Mouse (Mus musculus) liver, embryonic 13.5 days (tissue): ENCODE data around the gene Eps15. TPM values are rescaled to one million over a fixed set of nuclear protein-coding genes. Genes with fewer than 3 reads are reported as not detected.

Experiments
- ATAC-seq: fragments of 200-750 bp; cut with Nextera tagmentation; 2 replicates; pipeline ENCODE4 v1.8.0; 2017; ENCODE audit warnings: low read depth, mild to moderate bottlenecking, moderate number of reproducible peaks, moderate library complexity
- DNase-seq: peaks from one replicate; pipeline ENCODE4 v3.0.0; 2022
- H3K27ac ChIP-seq: fragments of 300-500 bp; sonication (generic); 2 replicates; pipeline ENCODE4 v1.5.1; 2015; ENCODE audit warnings: moderate library complexity, mild to moderate bottlenecking, inconsistent platforms
- H3K27me3 ChIP-seq: fragments of 300-500 bp; sonication (generic); 2 replicates; pipeline ENCODE4 v1.6.1; 2015; ENCODE audit warnings: mild to moderate bottlenecking, inconsistent platforms
- H3K36me3 ChIP-seq: fragments of 300-500 bp; sonication (generic); 2 replicates; pipeline ENCODE4 v1.6.1; 2015; ENCODE audit warnings: mild to moderate bottlenecking, inconsistent platforms
- H3K4me1 ChIP-seq: fragments of 300-500 bp; sonication (generic); replicated peaks from 2 replicates; pipeline ENCODE4 v1.6.1; 2015; ENCODE audit warnings: inconsistent platforms
- H3K4me2 ChIP-seq: fragments of 300-500 bp; sonication (generic); 2 replicates; pipeline ENCODE4 v1.6.1; 2015; ENCODE audit warnings: inconsistent platforms, mild to moderate bottlenecking, moderate library complexity
- H3K4me3 ChIP-seq: fragments of 300-500 bp; sonication (generic); replicated peaks from 2 replicates; pipeline ENCODE4 v1.5.1; 2015; ENCODE audit warnings: mild to moderate bottlenecking, inconsistent platforms
- H3K9ac ChIP-seq: fragments of 300-500 bp; sonication (generic); 2 replicates; pipeline ENCODE4 v1.6.1; 2015; ENCODE audit warnings: mild to moderate bottlenecking, inconsistent platforms
- H3K9me3 ChIP-seq: fragments of 300-500 bp; sonication (generic); replicated peaks from 2 replicates; pipeline ENCODE4 v1.6.1; 2016; ENCODE audit warnings: inconsistent platforms
- WGBS: fragments of 180-500 bp; shearing (Covaris S2); methylation state at CpG from one replicate; pipeline ENCODE4 v1.1.7; 2015; ENCODE audit not compliant: insufficient replicate concordance; 5-methylcytosine and 5-hydroxymethylcytosine counted together
- polyA plus RNA-seq: library from polyadenylated mRNA; unstranded; fragments of >200 nt; fragmentation: Nextera tagmentation; extraction: Ambion mirVana; gene quantifications from 2 replicates; pipeline ENCODE4 v1.2.1, GENCODE M21; 2015

Gene Eps15
- polyA plus RNA-seq, 1 experiment from 2014 or later = 36.2 TPM

DNA sequence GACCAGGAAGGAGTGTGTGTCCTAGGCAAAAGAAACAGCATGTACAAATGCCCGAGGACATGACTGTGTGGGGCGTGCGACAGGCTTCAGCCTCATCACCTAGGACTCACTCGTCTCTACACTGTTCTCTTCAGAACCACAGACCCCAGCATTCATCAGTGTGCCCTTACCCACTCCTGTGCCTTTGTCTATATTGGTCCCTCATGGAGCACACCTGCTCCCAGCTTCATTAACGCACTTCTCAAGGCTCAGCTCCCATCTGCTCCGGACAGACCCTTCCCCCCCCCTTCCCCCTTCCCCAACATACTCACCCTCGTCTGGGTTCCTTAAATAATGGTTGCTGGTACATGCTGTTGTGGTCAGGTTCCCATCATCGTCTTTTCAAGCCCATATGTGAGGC lies 125.3 kb downstream of the Eps15 start:
- H3K4me1 ChIP-seq = peaks cover 84% of the 10 kb centered on the region

DNA sequence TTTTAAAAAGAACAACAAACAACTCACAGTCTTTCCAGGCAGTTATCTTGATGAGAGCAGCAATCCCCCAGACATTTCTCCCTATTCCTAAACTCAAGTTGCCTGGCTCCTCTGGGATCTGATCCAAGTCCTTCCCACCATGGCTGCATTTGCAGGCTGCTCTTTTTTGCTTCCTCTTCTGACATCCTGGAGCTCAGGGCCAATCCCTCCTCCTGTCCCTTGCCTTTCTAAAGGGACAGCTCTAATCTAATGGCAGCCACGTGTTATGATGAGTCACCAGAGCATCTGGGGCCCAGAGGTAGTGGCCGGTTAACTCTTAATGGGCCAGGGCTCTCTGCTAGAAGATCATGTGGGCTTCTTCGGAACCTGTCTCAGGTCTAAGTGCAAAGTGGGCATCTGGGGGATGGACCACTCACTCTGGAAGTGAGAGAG lies 126.0 kb downstream of the Eps15 start:
- Histone ChIP-seq H3K36me3 (peaks cover 34% of the 10 kb centered on the region), H3K4me1 (peaks cover 89% of the 10 kb centered on the region), H3K4me2 (peak overlapping the region; percentile 89), H3K4me3 (peak overlapping the region; percentile 78), H3K27me3 (no peaks in the 10 kb centered on the region), H3K27ac (peak overlapping the region; percentile 98), H3K9ac (peak overlapping the region; percentile 92), H3K9me3 (no peaks in the 10 kb centered on the region)
- whole genome bisulfite sequencing = under 1% methylated on average over 3 of the region's 3 CpGs
- DNase-seq (peak; percentile 81), ATAC-seq (peak; percentile 77)

More for the DNA sequence above, 125.3 kb downstream of the Eps15 start:
- ATAC-seq (no peak), DNase-seq (no peak)
- H3K27me3 ChIP-seq = no peaks in the 10 kb centered on the region
- peak overlapping the region; percentile 98 for H3K27ac ChIP-seq
- H3K4me3 ChIP-seq = peak overlapping the region; percentile 78
- no peaks in the 10 kb centered on the region for H3K9me3 ChIP-seq
- WGBS = 59% methylated on average over 8 of the region's 8 CpGs
- peaks cover 37% of the 10 kb centered on the region for H3K36me3 ChIP-seq
- peak overlapping the region; percentile 92 for H3K9ac ChIP-seq
- H3K4me2 ChIP-seq = peak overlapping the region; percentile 89

DNA sequence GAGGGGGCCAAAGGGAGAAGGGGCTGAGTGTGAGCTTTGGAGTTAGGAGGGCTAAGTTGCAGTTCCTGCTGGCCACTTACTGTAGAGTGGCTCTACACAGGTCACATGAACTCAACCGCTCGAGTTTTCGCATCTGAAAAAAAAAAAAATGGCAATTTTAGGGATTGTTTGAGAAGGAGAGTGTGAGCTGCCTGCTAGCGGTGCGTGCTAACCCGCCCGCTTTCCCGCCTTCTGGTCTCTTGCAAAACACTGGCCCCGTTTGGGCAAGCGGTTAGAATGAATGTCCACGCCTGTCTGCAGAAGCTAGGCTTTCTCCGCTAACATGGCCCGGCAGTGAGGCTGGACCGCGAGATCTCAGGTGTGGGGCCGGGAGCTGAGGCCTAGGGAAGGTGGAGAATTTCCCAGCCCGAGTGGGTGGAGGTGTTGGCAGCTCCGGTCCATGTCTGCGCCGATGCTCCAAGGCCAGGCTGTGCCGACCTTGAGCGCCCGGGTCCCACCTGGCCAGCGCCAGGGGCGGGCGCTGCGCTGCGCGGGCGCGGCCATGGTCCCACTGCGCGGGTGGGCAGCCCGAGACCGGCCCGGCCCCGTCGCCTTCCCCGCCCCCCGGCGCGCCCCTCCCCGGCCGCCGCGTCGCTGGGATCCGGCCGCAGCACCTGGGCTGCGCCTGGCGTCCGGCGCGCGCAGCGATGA lies 126.6 kb downstream of the Eps15 start, which contains the start of gene Ttc39a:
TSS of gene Ttc39a (plus strand) at position 138 of the 690 bp plus-strand sequence.
- peak; percentile 52 for ATAC-seq
- Histone ChIP-seq H3K9me3 (no peaks in the 10 kb centered on the region), H3K27me3 (no peaks in the 10 kb centered on the region), H3K9ac (peak within 1 kb of the TSS; percentile 92), H3K4me1 (peaks cover 91% of the 10 kb centered on the region), H3K4me3 (peak within 1 kb of the TSS; percentile 78), H3K27ac (peak within 1 kb of the TSS; percentile 98), H3K4me2 (peak within 1 kb of the TSS; percentile 89), H3K36me3 (peaks cover 30% of the 10 kb centered on the region)
- WGBS = under 1% methylated on average over 28 of the region's 56 CpGs
- DNase-seq = peak; percentile 55

DNA sequence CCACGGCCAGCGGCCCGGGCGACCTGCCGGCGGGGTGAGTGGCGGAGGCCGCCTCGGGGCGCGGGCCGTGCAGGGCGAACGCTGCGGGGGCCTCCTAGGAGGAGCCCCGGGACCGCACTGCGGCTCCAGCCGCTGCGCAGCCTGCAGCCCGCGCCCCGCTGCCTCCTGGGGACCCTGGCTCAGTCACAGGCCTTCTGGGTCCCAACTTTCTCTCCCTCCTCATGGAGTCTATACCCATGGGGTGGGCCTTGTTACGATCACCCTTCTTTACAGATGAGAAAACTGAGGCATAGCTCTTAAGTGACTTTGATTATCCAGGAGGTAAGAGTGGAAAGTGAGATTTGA lies 127.1 kb downstream of the Eps15 start:
- H3K4me3 ChIP-seq = peak overlapping the region; percentile 78
- peak overlapping the region; percentile 89 for H3K4me2 ChIP-seq
- peaks cover 93% of the 10 kb centered on the region for H3K4me1 ChIP-seq
- no peak for ATAC-seq
- peak overlapping the region; percentile 92 for H3K9ac ChIP-seq
- WGBS = 4% methylated on average over 24 of the region's 24 CpGs
- no peaks in the 10 kb centered on the region for H3K27me3 ChIP-seq
- peaks cover 25% of the 10 kb centered on the region for H3K36me3 ChIP-seq
- peak overlapping the region; percentile 98 for H3K27ac ChIP-seq
- no peaks in the 10 kb centered on the region for H3K9me3 ChIP-seq
- DNase-seq = no peak

DNA sequence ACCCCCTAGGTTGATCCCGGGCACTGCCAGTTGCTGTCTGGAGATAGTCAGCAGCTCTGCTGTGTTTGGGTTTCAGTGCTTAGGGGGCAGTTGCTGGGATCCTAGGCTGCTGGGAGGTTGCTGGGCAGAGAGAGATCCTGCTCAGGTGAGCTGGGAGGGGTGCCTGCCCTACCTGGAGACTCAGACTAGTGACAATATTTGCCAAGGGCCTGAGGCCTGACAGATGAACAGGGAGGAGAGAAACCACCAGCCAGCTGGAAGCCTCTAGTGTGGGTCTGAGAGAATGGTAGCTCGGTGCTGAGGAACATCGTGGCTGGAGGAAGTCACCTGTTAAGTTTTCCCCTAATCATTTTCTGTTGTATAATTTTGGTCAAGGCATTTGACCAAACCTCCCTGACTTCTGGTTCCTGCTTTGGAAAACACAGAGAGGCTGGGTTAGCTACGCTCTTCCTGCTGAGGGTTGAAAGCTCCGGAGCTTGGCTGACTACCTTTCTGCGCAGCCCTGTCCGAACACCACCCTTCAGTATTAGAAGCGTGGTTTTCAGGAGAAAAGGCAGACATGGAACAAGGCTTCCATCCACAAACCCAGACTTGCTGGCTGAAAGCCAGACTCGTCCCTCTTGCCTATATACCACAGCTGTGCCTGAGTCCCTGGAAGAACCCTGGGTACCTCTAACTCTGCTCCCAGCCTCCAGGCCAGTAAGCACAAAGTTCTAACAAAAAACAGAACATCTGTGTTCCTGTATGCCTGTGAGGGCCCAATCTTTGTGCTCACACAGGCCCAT lies 127.8 kb downstream of the Eps15 start:
- no peaks in the 10 kb centered on the region for H3K27me3 ChIP-seq
- no peaks in the 10 kb centered on the region for H3K9me3 ChIP-seq
- H3K27ac ChIP-seq = peak overlapping the region; percentile 98
- no peak for DNase-seq
- peaks cover 18% of the 10 kb centered on the region for H3K36me3 ChIP-seq
- peak overlapping the region; percentile 92 for H3K9ac ChIP-seq
- H3K4me2 ChIP-seq = peak overlapping the region; percentile 89
- peaks cover 94% of the 10 kb centered on the region for H3K4me1 ChIP-seq
- 83% methylated on average over 9 of the region's 9 CpGs for WGBS
- no peak for ATAC-seq
- peak overlapping the region; percentile 78 for H3K4me3 ChIP-seq

DNA sequence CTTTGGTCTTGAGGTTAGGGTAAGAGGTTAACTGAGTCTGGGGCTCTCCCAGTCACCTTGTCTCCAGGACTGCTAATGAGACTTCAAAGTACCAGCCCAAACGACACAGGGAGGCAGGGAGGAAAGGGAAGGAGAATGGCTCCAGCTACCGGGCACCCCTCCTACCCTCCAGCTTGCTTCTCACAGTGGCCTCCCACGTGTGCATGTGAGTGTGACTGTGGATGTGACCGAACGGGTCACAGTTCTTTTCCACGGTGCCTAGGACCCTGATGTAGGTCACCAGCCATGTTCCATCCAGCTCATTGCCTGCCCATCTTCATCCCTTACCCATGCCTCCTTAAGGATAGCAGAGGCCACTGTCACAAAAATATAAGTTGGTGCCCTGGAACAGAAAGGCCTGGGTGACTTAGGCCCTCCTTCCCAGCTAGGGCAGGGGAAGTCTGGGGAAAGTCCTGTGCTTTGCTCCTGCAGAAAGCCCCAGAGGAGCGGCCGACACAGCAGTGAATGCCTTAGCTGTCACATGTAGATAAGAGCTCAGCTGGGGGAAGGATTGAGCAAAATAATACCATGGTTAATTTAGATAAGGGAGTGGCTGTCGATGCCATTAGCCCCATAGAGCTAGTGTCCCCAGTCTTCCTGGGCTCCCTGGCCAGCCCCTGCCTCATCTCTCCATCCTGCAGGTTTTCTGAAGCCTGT lies 130.8 kb downstream of the Eps15 start:
- WGBS = 40% methylated on average over 9 of the region's 9 CpGs
- H3K27ac ChIP-seq = peak overlapping the region; percentile 98
- peak; percentile 87 for ATAC-seq
- H3K4me2 ChIP-seq = peak overlapping the region; percentile 89
- H3K4me1 ChIP-seq = peaks cover 86% of the 10 kb centered on the region
- DNase-seq = peak; percentile 82
- H3K9ac ChIP-seq = peak overlapping the region; percentile 92
- no peaks in the 10 kb centered on the region for H3K9me3 ChIP-seq
- no peaks in the 10 kb centered on the region for H3K27me3 ChIP-seq
- no peaks in the 10 kb centered on the region for H3K36me3 ChIP-seq
- peak overlapping the region; percentile 43 for H3K4me3 ChIP-seq

DNA sequence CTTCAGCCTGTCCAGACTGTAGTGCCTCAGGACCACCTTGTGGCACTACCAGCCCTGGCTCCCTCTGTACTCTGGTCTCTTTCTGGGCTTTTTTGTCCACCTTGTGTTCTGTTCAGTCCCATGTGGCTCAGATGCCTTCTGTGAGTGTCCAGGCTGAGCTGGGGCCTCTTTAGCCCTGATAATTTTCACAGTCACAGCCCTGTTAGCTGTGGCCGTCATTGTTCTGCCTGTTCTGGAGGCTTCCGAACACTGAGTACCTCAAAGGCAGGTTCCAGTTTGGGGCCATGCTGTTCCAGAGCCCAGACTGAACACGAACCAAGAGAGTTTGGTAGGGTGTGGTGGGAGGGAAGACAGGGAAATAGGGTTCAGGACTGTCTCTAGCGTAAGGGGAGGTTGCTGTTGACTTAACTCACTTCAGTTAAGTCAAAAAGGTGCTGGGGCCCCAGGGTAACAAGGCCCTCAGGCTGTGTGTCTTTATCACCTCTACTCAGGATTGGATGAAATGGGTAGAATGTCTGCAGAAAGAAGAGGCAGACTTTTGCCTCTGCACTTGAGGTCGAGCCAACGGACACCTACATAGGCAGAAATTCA lies 131.4 kb downstream of the Eps15 start:
- H3K27ac ChIP-seq = peak overlapping the region; percentile 98
- H3K36me3 ChIP-seq = no peaks in the 10 kb centered on the region
- 16% methylated on average over 6 of the region's 6 CpGs for WGBS
- no peaks in the 10 kb centered on the region for H3K27me3 ChIP-seq
- DNase-seq (peak; percentile 51), ATAC-seq (peak; percentile 55)
- peak overlapping the region; percentile 75 for H3K9ac ChIP-seq
- H3K4me3 ChIP-seq = peak overlapping the region; percentile 43
- no peaks in the 10 kb centered on the region for H3K9me3 ChIP-seq
- peaks cover 80% of the 10 kb centered on the region for H3K4me1 ChIP-seq
- peak overlapping the region; percentile 89 for H3K4me2 ChIP-seq

DNA sequence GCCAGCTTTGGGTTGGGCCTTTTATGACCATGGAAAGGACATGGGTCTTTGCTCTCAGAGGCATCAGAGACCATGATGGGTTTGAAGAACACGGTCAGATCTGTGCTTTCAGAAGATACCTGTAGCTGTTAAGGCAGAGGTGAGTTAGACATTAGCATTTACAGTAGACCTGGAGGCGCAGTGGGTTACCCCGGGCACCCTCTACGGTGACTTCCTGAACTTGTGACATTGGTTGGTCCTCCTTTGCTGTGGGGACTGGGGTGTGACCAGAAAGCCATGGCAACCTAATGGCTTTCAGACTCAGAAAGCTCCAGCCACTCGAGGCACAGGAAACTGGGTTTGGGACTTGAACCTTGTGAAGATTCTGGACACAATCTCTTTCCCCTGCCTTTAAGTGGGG lies 132.2 kb downstream of the Eps15 start:
- WGBS = 80% methylated on average over 5 of the region's 5 CpGs
- Histone ChIP-seq H3K4me2 (peak overlapping the region; percentile 89), H3K4me1 (peaks cover 76% of the 10 kb centered on the region), H3K4me3 (peak overlapping the region; percentile 43), H3K9ac (peak overlapping the region; percentile 75), H3K36me3 (no peaks in the 10 kb centered on the region), H3K27ac (peak overlapping the region; percentile 98), H3K27me3 (no peaks in the 10 kb centered on the region), H3K9me3 (no peaks in the 10 kb centered on the region)
- DNase-seq (no peak), ATAC-seq (no peak)

DNA sequence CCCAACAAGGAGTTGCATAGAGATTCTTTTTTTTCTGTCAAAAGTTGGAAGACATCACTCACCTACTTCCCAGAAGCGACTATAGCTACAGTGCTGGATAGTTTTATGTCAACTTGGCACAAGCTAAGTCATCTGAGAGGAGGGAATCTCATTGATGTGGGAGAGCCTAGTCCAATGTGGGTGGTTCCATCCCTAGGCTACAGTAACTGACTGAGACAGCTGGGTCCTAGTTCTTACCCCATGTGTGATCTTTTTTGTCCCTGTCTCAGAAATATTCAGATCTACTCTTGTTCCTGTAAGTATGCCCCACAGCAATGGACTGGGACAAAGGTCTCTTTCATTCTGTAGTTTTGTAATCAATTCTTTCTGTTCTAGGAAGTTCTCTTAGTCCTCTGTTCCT lies 137.9 kb downstream of the Eps15 start:
- ATAC-seq (no peak), DNase-seq (no peak)
- H3K27me3 ChIP-seq = no peaks in the 10 kb centered on the region
- no peak overlapping the region; the same call in 1 of the 2 replicates for H3K27ac ChIP-seq
- no peaks in the 10 kb centered on the region for H3K9me3 ChIP-seq
- H3K4me3 ChIP-seq = no peak overlapping the region
- 72% methylated on average over 1 of the region's 1 CpGs for WGBS
- H3K36me3 ChIP-seq = 0 out of 2 replicates have a peak, but pooled peaks cover 4% of the 10 kb centered on the region
- no peak overlapping the region for H3K4me2 ChIP-seq
- H3K9ac ChIP-seq = no peak overlapping the region
- peaks cover 40% of the 10 kb centered on the region for H3K4me1 ChIP-seq

DNA sequence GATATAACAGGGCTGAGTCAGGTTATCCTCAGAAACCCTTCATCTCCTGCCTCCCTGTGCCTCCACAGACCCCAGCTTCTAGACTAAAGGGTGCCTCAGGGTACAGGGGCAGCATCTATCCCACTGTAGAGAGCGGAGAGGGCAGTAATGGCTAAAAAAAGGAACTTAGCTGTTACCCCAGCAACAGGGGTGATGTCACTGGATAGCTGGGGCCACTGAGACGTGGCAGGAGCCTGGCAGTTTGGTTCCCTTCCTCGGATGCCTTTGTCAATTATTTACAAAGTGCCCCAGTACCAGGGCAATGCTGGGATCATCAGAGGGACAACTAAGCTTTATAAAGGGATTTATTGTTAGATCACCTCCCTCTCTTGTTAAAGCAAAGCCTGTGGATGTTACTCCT lies 138.9 kb downstream of the Eps15 start:
- H3K4me3 ChIP-seq = no peak overlapping the region
- ATAC-seq (0 out of 2 replicates have a peak, but pooled peaks have one; percentile 12), DNase-seq (no peak)
- H3K9ac ChIP-seq = peak overlapping the region; percentile 26; the same call in 1 of the 2 replicates
- H3K36me3 ChIP-seq = 0 out of 2 replicates have a peak, but pooled peaks cover 4% of the 10 kb centered on the region
- peak overlapping the region; percentile 50 for H3K27ac ChIP-seq
- H3K4me2 ChIP-seq = no peak overlapping the region
- H3K9me3 ChIP-seq = no peaks in the 10 kb centered on the region
- H3K4me1 ChIP-seq = peaks cover 31% of the 10 kb centered on the region
- H3K27me3 ChIP-seq = no peaks in the 10 kb centered on the region
- WGBS = 17% methylated on average over 3 of the region's 3 CpGs
